Mouse (Mus musculus) brown adipose tissue, adult 24 weeks (tissue): ENCODE results near the gene Krtap9-5. TPM values are rescaled to one million over a fixed set of nuclear protein-coding genes. Genes with fewer than 3 reads are reported as not detected.

Source experiments
- H3K27ac ChIP-seq: fragments of 200-500 bp; replicated peaks from 2 replicates; pipeline ENCODE4 v1.5.1; 2012; ENCODE audit warnings: low read depth, mild to moderate bottlenecking, low read length
- H3K4me1 ChIP-seq: fragments of 200-500 bp; 2 replicates; pipeline ENCODE4 v1.6.1; 2012; ENCODE audit warnings: low read length, mixed read lengths; ENCODE audit not compliant: control insufficient read depth, insufficient read depth, insufficient read length
- H3K4me3 ChIP-seq: fragments of 200-500 bp; 2 replicates; pipeline ENCODE4 v1.5.1; 2012; ENCODE audit warnings: low read depth, mild to moderate bottlenecking, low read length, moderate library complexity; ENCODE audit not compliant: insufficient read depth
- polyA plus RNA-seq: library from polyadenylated mRNA; stranded (reverse); fragments of >200 nt; gene quantifications from 2 replicates; pipeline ENCODE4 v1.2.4, GENCODE M21; 2012; ENCODE audit not compliant: missing spikeins, insufficient read depth, insufficient read length

The Krtap9-5 gene
- polyA plus RNA-seq, 1 experiment = not detected

- Histone ChIP-seq H3K4me1 (no peaks in the 10 kb centered on the region), H3K27ac (no peak within 1 kb of the TSS), H3K4me3 (no peak within 1 kb of the TSS)
Measured at GRCm38 (mm10) chr11:99993620-99994383, 45.5 kb downstream of the Krtap9-5 start, which contains the start of gene Krtap17-1. Krtap17-1 (minus strand) TSS chr11:99993994.

GRCm38 (mm10) chr11:99994384-99994661, 46.0 kb downstream of the Krtap9-5 start:
- Histone ChIP-seq H3K4me1 (no peaks in the 10 kb centered on the region), H3K4me3 (no peak overlapping the region), H3K27ac (no peak overlapping the region)

GRCm38 (mm10) chr11:99999091-99999490, 50.8 kb downstream of the Krtap9-5 start:
- H3K27ac ChIP-seq = no peak overlapping the region
- no peaks in the 10 kb centered on the region for H3K4me1 ChIP-seq

More at GRCm38 (mm10) chr11:99999091-99999490, 50.8 kb downstream of the Krtap9-5 start:
- H3K4me3 ChIP-seq = no peak overlapping the region

Other genes starting within 250 kb of the Krtap9-5 start
- gene Gm14180, start 214.2 kb upstream of the Krtap9-5 start, polyA plus RNA-seq = not detected in 2 replicates
- gene Gm11595, start 175.6 kb upstream of the Krtap9-5 start, polyA plus RNA-seq = not detected in 2 replicates
- not detected in 2 replicates for gene Krtap4-8, start 167.8 kb upstream of the Krtap9-5 start, polyA plus RNA-seq
- not detected in 2 replicates for gene Krtap4-9, start 163.3 kb upstream of the Krtap9-5 start, polyA plus RNA-seq
- gene Gm11596, start 155.0 kb upstream of the Krtap9-5 start, polyA plus RNA-seq = not detected in 2 replicates
- gene Gm11569, start 149.5 kb upstream of the Krtap9-5 start, polyA plus RNA-seq = not detected in 2 replicates
- gene Gm11554, start 144.0 kb upstream of the Krtap9-5 start, polyA plus RNA-seq = not detected in 2 replicates
- not detected in 2 replicates for gene Krtap4-13, start 138.6 kb upstream of the Krtap9-5 start, polyA plus RNA-seq
- not detected in 2 replicates for gene Gm11564, start 132.8 kb upstream of the Krtap9-5 start, polyA plus RNA-seq
- not detected in 2 replicates for gene 2300003K06Rik, start 110.4 kb upstream of the Krtap9-5 start, polyA plus RNA-seq
- not detected in 2 replicates for gene Krtap4-16, start 96.9 kb upstream of the Krtap9-5 start, polyA plus RNA-seq
- gene Gm11568, start 90.6 kb upstream of the Krtap9-5 start, polyA plus RNA-seq = not detected in 2 replicates
- gene Gm11559, start 84.0 kb upstream of the Krtap9-5 start, polyA plus RNA-seq = not detected in 2 replicates
- not detected in 2 replicates for gene Krtap9-1, start 75.1 kb upstream of the Krtap9-5 start, polyA plus RNA-seq
- gene Gm11567, start 69.3 kb upstream of the Krtap9-5 start, polyA plus RNA-seq = not detected in 2 replicates
- gene Krtap31-1, start 40.6 kb upstream of the Krtap9-5 start, polyA plus RNA-seq = not detected in 2 replicates
- gene Gm11565, start 33.7 kb upstream of the Krtap9-5 start, polyA plus RNA-seq = not detected in 2 replicates
- gene Krtap31-2, start 12.2 kb upstream of the Krtap9-5 start, polyA plus RNA-seq = not detected in 2 replicates
- gene Krtap29-1, start 30.6 kb downstream of the Krtap9-5 start, polyA plus RNA-seq = not detected in 2 replicates
- gene Krtap16-1, start 38.1 kb downstream of the Krtap9-5 start, polyA plus RNA-seq = not detected in 2 replicates
- gene Krtap17-1, start 45.5 kb downstream of the Krtap9-5 start, polyA plus RNA-seq = not detected in 2 replicates
- gene Krt33a, start 67.7 kb downstream of the Krtap9-5 start, polyA plus RNA-seq = not detected in 2 replicates
- not detected in 2 replicates for gene Krt33b, start 81.4 kb downstream of the Krtap9-5 start, polyA plus RNA-seq
- gene Krt34, start 93.1 kb downstream of the Krtap9-5 start, polyA plus RNA-seq = not detected in 2 replicates
- gene Krt31, start 102.1 kb downstream of the Krtap9-5 start, polyA plus RNA-seq = not detected in 2 replicates
- not detected in 2 replicates for gene Krt32, start 139.8 kb downstream of the Krtap9-5 start, polyA plus RNA-seq
- not detected in 2 replicates for gene Krt35, start 147.8 kb downstream of the Krtap9-5 start, polyA plus RNA-seq
- 1.4 TPM in 2 replicates for gene Krt36, start 157.2 kb downstream of the Krtap9-5 start, polyA plus RNA-seq
- gene Krt13, start 173.1 kb downstream of the Krtap9-5 start, polyA plus RNA-seq = not detected in 2 replicates
- gene Krt15, start 187.5 kb downstream of the Krtap9-5 start, polyA plus RNA-seq = 0.67 and 2.4 TPM in 2 replicates
- 0.87 TPM in 1 of 2 replicates, not detected in the other for gene Krt19, start 200.2 kb downstream of the Krtap9-5 start, polyA plus RNA-seq
- not detected in 2 replicates for gene Krt9, start 244.8 kb downstream of the Krtap9-5 start, polyA plus RNA-seq